In the genomic region with DNA sequence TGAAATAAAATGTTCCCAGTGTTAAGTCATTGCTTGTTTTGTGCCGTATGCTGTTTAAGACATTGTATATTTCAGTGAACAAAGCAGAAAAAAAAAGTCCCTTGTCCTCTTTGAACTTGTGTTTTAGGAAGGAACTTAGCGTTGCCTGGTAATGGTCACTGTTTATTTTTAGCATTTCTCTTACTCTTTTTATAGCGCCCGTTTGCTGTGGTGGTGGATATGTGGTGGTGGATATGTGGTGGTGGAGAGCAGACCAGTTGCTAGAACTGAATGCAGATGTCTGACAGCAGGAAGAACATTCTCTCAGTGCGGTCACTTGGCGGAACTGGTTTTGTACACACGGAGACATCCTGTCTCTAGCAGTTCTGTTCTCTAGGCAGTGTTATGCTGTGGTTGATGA, we compare ENCODE assay signal across 9 mouse cellular contexts. TPM values are rescaled to one million over a fixed set of nuclear protein-coding genes. Genes with fewer than 3 reads are reported as not detected.
DNase-seq lines count a peak whose midpoint lies in the region; ATAC-seq and TF ChIP-seq lines count a peak whose summit lies in the region.
"Had no signal": no experiment of that assay in that cellular context is flagged by ENCODE, and none has a peak within 500 bp of the region (broad histone marks: within the 10 kb centered on the region; RNA-seq: fewer than 3 reads in every experiment).

No protein-coding gene starts in this region.

- 0 out of 2 replicates have a peak, but pooled peaks have one; percentile 29 for TF ChIP-seq POLR2A in CH12.LX (IDR thresholded peaks at IDR 0.05; ENCODE audit: low read depth, low read length)

- no peak for TF ChIP-seq CTCF in CH12.LX (conservative IDR thresholded peaks at IDR 0.05 in 1 of 2, IDR thresholded peaks at IDR 0.05 in 1 of 2; ENCODE audit: low read depth in 2 of 2, low read length in 2 of 2)
- TF ChIP-seq CTCF in hindbrain, postnatal 0 days (IDR thresholded peaks at IDR 0.05; ENCODE audit: low read depth), result no peak

- TF ChIP-seq RAD21 in CH12.LX (IDR thresholded peaks at IDR 0.05; ENCODE audit: low read depth, low read length), result no peak

- H3K27ac ChIP-seq in heart, embryonic 10.5 days, result no peak overlapping the region
- peak overlapping the region; percentile 74 for H3K27ac ChIP-seq in CH12.LX (ENCODE audit: insufficient read depth, low read depth)
- H3K27ac ChIP-seq in macrophage, result peak overlapping the region; percentile 74
- H3K27ac ChIP-seq in hindbrain, postnatal 0 days, result no peak overlapping the region

- dilution Hi-C loops in CH12.LX (cut with MboI; ENCODE audit: extremely low pct_ligation_motif_present, extremely low pct_unique_long_range_greater_than_20kb, low sequenced_read_pairs), result no loop called here

- DNase-seq in heart, adult 18-20 months, result peak; percentile 42 to 67
- DNase-seq in heart, embryonic 10.5 days (ENCODE audit: low spot score), result no peak
- peak; percentile 91 for DNase-seq in CH12.LX (ENCODE audit: extremely low read depth)
- peak; percentile 25 to 42 for DNase-seq in heart, postnatal 36 days
- peak; percentile 47 to 51 for DNase-seq in thymus, postnatal 36 days
- no peak for DNase-seq in hindbrain, postnatal 0 days (ENCODE audit: low spot score)
- DNase-seq in urinary bladder, adult 2 months (ENCODE audit: low spot score), result no peak

- H3K4me3 ChIP-seq in heart, embryonic 10.5 days, result no peak overlapping the region
- H3K4me3 ChIP-seq in CH12.LX (replicated peaks in 1 of 3; ENCODE audit: low read depth in 2 of 3, low read length in 2 of 3, poor library complexity in 1 of 3), result peak overlapping the region in 1 of 3 experiments; percentile 9
- no peak overlapping the region for H3K4me3 ChIP-seq in macrophage (ENCODE audit: inconsistent target)
- no peak overlapping the region for H3K4me3 ChIP-seq in hindbrain, postnatal 0 days (ENCODE audit: low read length)

- TF ChIP-seq EP300 in CH12.LX (IDR thresholded peaks at IDR 0.05; ENCODE audit: low read length), result peak; percentile 72

- peak overlapping the region; percentile 95 for H3K4me2 ChIP-seq in CH12.LX (ENCODE audit: insufficient read depth, low read depth, poor library complexity, severe bottlenecking)
- no peak overlapping the region for H3K4me2 ChIP-seq in hindbrain, postnatal 0 days (ENCODE audit: low read depth, low read length)

- in situ Hi-C loops in CH12.LX (cut with MboI; ENCODE audit: low pct_ligation_motif_present, low pct_unique_long_range_greater_than_20kb, low sequenced_read_pairs), result no loop called here

- no peaks in the 10 kb centered on the region for H3K27me3 ChIP-seq in heart, embryonic 10.5 days (ENCODE audit: insufficient read depth, poor library complexity, severe bottlenecking)
- H3K27me3 ChIP-seq in CH12.LX (replicated peaks), result no peaks in the 10 kb centered on the region
- H3K27me3 ChIP-seq in hindbrain, postnatal 0 days (ENCODE audit: insufficient read depth, low read length), result no peaks in the 10 kb centered on the region

- H3K79me2 ChIP-seq in CH12.LX (replicated peaks; ENCODE audit: control insufficient read depth, extremely low read depth, insufficient read depth, poor library complexity, severe bottlenecking), result peaks cover 60% of the 10 kb centered on the region
- H3K79me2 ChIP-seq in macrophage (ENCODE audit: inconsistent target), result peaks cover 68% of the 10 kb centered on the region

- H3K9ac ChIP-seq in CH12.LX (ENCODE audit: insufficient read depth, low read depth), result peak overlapping the region; percentile 73
- H3K9ac ChIP-seq in hindbrain, postnatal 0 days (replicated peaks; ENCODE audit: low read length), result no peak overlapping the region

- H3K9me3 ChIP-seq in heart, embryonic 10.5 days, result no peaks in the 10 kb centered on the region
- H3K9me3 ChIP-seq in CH12.LX (replicated peaks; ENCODE audit: low read length), result no peaks in the 10 kb centered on the region
- H3K9me3 ChIP-seq in hindbrain, postnatal 0 days (ENCODE audit: low read length), result no peaks in the 10 kb centered on the region
- H3K9me3 ChIP-seq: G1E had no signal

- intact Hi-C loops in heart, postnatal 36 days (cut with DNase I), result no loop called here

- peaks cover 49% of the 10 kb centered on the region for H3K36me3 ChIP-seq in heart, embryonic 10.5 days
- H3K36me3 ChIP-seq in CH12.LX (replicated peaks in 1 of 2; ENCODE audit: control insufficient read depth in 1 of 2, insufficient read depth in 1 of 2, low read length in 1 of 2) (peaks cover 30 to 60% of the 10 kb centered on the region in 2 experiments), macrophage (ENCODE audit: inconsistent target) (peaks cover 32% of the 10 kb centered on the region)
- peaks cover 26% of the 10 kb centered on the region for H3K36me3 ChIP-seq in hindbrain, postnatal 0 days (ENCODE audit: insufficient read depth, low read length)

- 52% methylated on average over 7 of the region's 7 CpGs for WGBS in heart, embryonic 10.5 days
- under 1% methylated on average over 7 of the region's 7 CpGs for WGBS in macrophage (ENCODE audit: missing documents)
- WGBS in hindbrain, postnatal 0 days, result 81% methylated on average over 7 of the region's 7 CpGs

- peaks cover 4% of the 10 kb centered on the region; the same call in 1 of the 2 replicates for H3K4me1 ChIP-seq in heart, embryonic 10.5 days
- peaks cover 2 to 58% of the 10 kb centered on the region in 2 experiments; a peak in 2 of 4 replicates for H3K4me1 ChIP-seq in CH12.LX (ENCODE audit: control insufficient read depth in 1 of 2, insufficient read depth in 2 of 2)
- H3K4me1 ChIP-seq in hindbrain, postnatal 0 days (ENCODE audit: insufficient read depth, low read length), result no peaks in the 10 kb centered on the region

- ATAC-seq in hindbrain, postnatal 0 days, result no peak

TF ChIP-seq in CH12.LX, 34 proteins besides CTCF, POLR2A, EP300 and RAD21 (continues in another document):
- peak; percentile 50; the same call in 1 of the 2 replicates for TF ChIP-seq SIN3A (IDR thresholded peaks at IDR 0.05; ENCODE audit: low read length)
- no peak; the same call in 1 of the 2 replicates for TF ChIP-seq MXI1 (IDR thresholded peaks at IDR 0.05; ENCODE audit: low read depth, low read length)
- no peak for TF ChIP-seq ZC3H11A (IDR thresholded peaks at IDR 0.05; ENCODE audit: low read depth, low read length)
- TF ChIP-seq CHD2 (IDR thresholded peaks at IDR 0.05; ENCODE audit: low read length), result no peak
- TF ChIP-seq POLR2AphosphoS2 (IDR thresholded peaks at IDR 0.05; ENCODE audit: low read depth, low read length), result no peak
- no peak for TF ChIP-seq USF1 (IDR thresholded peaks at IDR 0.05; ENCODE audit: low read depth, low read length)
- TF ChIP-seq ELF1 (IDR thresholded peaks at IDR 0.05; ENCODE audit: low read depth, low read length), result peak; percentile 62; the same call in 1 of the 2 replicates
- TF ChIP-seq ETS1 (conservative IDR thresholded peaks at IDR 0.05; ENCODE audit: low read depth, low read length), result peak; percentile 80
- TF ChIP-seq SMC3 (IDR thresholded peaks at IDR 0.05; ENCODE audit: low read depth, low read length), result no peak
- no peak for TF ChIP-seq NRF1 (IDR thresholded peaks at IDR 0.05; ENCODE audit: low read depth, low read length)

RNA-seq across cellular contexts. Expression of gene Cops4, which starts 8.1 kb away (rescaled TPM):
- total RNA-seq in heart, adult 18-20 months (2021), result 10 to 100 TPM; 89.2 to 93.2 TPM
- polyA plus RNA-seq in heart, embryonic 10.5 days (2016; fragmentation: Nextera tagmentation; extraction: Ambion mirVana), result 172 and 203 TPM in 2 replicates
- total RNA-seq in CH12.LX (2012; rRNA removed), result 122 and 149 TPM in 2 replicates
- total RNA-seq in CH12.LX (2014; rRNA removed), result 264 and 298 TPM in 2 replicates
- 133 and 134 TPM in 2 replicates for polyA plus RNA-seq in CH12.LX (2012; ENCODE audit: insufficient read length, low read depth)
- 10 to 100 TPM; 85.7 to 85.8 TPM for total RNA-seq in heart, postnatal 36 days (2021)
- total RNA-seq in macrophage (2018; cell fraction: chromatin; rRNA removed), result 10 to 100 TPM; 15.8 to 70.1 (median 37.5) TPM
- total RNA-seq in macrophage (2018; cell fraction: cytosol; rRNA removed), result 10 to 100 TPM; 27.7 to 50.9 (median 41.2) TPM
- total RNA-seq in macrophage (2018; cell fraction: nucleus; rRNA removed), result 10 to 100 TPM in 25 of 26 experiments, 1 to 10 TPM in 1; 9.6 to 45.9 (median 23.5) TPM
- 39.5 to 73.9 TPM (median 51.8 TPM) in 3 replicates for polyA plus RNA-seq in macrophage (2018)
- 91.7 and 97.5 TPM in 2 replicates for total RNA-seq in hindbrain, postnatal 0 days (2014; rRNA removed)
- polyA plus RNA-seq in hindbrain, postnatal 0 days (2015; fragmentation: Nextera tagmentation; extraction: Ambion mirVana), result 169 and 172 TPM in 2 replicates
- polyA plus RNA-seq in urinary bladder, adult 2 months (2012; rRNA removed), result 66.8 and 69.9 TPM in 2 replicates

RNA-seq across cellular contexts. Expression of gene Lin54, which starts 25.7 kb away (rescaled TPM):
- total RNA-seq in heart, adult 18-20 months (2021), result 1 to 10 TPM; 5.6 to 6.1 TPM
- polyA plus RNA-seq in heart, embryonic 10.5 days (2016; fragmentation: Nextera tagmentation; extraction: Ambion mirVana), result 10.4 and 13.4 TPM in 2 replicates
- total RNA-seq in CH12.LX (2012; rRNA removed) (12.8 and 12.9 TPM in 2 replicates), CH12.LX (2014; rRNA removed) (14.1 and 15.2 TPM in 2 replicates)
- polyA plus RNA-seq in CH12.LX (2012; ENCODE audit: insufficient read length, low read depth) (11.8 and 14.1 TPM in 2 replicates), macrophage (2018) (8.7 to 13.7 TPM (median 11.2 TPM) in 3 replicates)
- total RNA-seq in heart, postnatal 36 days (2021), result 1 to 10 TPM; 8.3 to 8.6 TPM
- 10 to 100 TPM; 10.3 to 60.6 (median 22.8) TPM for total RNA-seq in macrophage (2018; cell fraction: chromatin; rRNA removed)
- total RNA-seq in macrophage (2018; cell fraction: cytosol; rRNA removed), result 10 to 100 TPM in 25 of 26 experiments, 1 to 10 TPM in 1; 9.7 to 14.3 (median 12.2) TPM
- 10 to 100 TPM; 10.1 to 37.5 (median 20.8) TPM for total RNA-seq in macrophage (2018; cell fraction: nucleus; rRNA removed)
- 13.9 and 19.3 TPM in 2 replicates for total RNA-seq in hindbrain, postnatal 0 days (2014; rRNA removed)
- polyA plus RNA-seq in hindbrain, postnatal 0 days (2015; fragmentation: Nextera tagmentation; extraction: Ambion mirVana), result 6.7 and 8.3 TPM in 2 replicates
- 6.2 and 6.6 TPM in 2 replicates for polyA plus RNA-seq in urinary bladder, adult 2 months (2012; rRNA removed)

RNA-seq across cellular contexts. Expression of gene Plac8, which starts 45.9 kb away (rescaled TPM):
- 1 to 10 TPM; 1.1 to 4.1 TPM for total RNA-seq in heart, adult 18-20 months (2021)
- 8.5 and 15.2 TPM in 2 replicates for polyA plus RNA-seq in heart, embryonic 10.5 days (2016; fragmentation: Nextera tagmentation; extraction: Ambion mirVana)
- total RNA-seq in CH12.LX (2012; rRNA removed) (64.3 and 99.9 TPM in 2 replicates), CH12.LX (2014; rRNA removed) (235 and 258 TPM in 2 replicates)
- polyA plus RNA-seq in CH12.LX (2012; ENCODE audit: insufficient read length, low read depth) (151 and 161 TPM in 2 replicates), macrophage (2018) (5.2 to 21.7 TPM (median 7.8 TPM) in 3 replicates)
- 1 to 10 TPM in 1 of 2 experiments, under 1 TPM in 1; 0.79 to 1.1 TPM for total RNA-seq in heart, postnatal 36 days (2021)
- total RNA-seq in macrophage (2018; cell fraction: chromatin; rRNA removed), result 1 to 10 TPM in 13 of 26 experiments, not detected in 13; 1.9 to 9.7 (median 6.0) TPM
- 100 to 1,000 TPM in 3 of 26 experiments, 10 to 100 TPM in 22, 1 to 10 TPM in 1; 9.9 to 164 (median 40.4) TPM for total RNA-seq in macrophage (2018; cell fraction: cytosol; rRNA removed)
- 10 to 100 TPM in 13 of 26 experiments, 1 to 10 TPM in 12, not detected in 1; 1.4 to 70.4 (median 11.0) TPM for total RNA-seq in macrophage (2018; cell fraction: nucleus; rRNA removed)
- 1.3 and 3.9 TPM in 2 replicates for total RNA-seq in hindbrain, postnatal 0 days (2014; rRNA removed)
- polyA plus RNA-seq in hindbrain, postnatal 0 days (2015; fragmentation: Nextera tagmentation; extraction: Ambion mirVana), result 2.8 and 3.4 TPM in 2 replicates
- 117 and 123 TPM in 2 replicates for polyA plus RNA-seq in urinary bladder, adult 2 months (2012; rRNA removed)

Comparison
In these comparisons a context has a peak if more than half of its experiments do, and no peak if none do; other contexts are left out.
1. DNase-seq: peak in heart, adult 18-20 months (2 of 2), CH12.LX (single experiment), heart, postnatal 36 days (2 of 2) and thymus, postnatal 36 days (2 of 2); none in heart, embryonic 10.5 days (single experiment), hindbrain, postnatal 0 days (single experiment) and urinary bladder, adult 2 months (single experiment).
2. H3K27ac ChIP-seq: peak in CH12.LX (single experiment) and macrophage (single experiment); none in heart, embryonic 10.5 days (single experiment) and hindbrain, postnatal 0 days (single experiment).